Comparison of ENCODE assay signal across 10 mouse cellular contexts in genomic region chr9:37432026-37432666, GRCm38 (mm10). TPM values are rescaled to one million over a fixed set of nuclear protein-coding genes. Genes with fewer than 3 reads are reported as not detected.
DNase-seq lines count a peak whose midpoint lies in the region; ATAC-seq lines count a peak whose summit lies in the region.
"Had no signal": no experiment of that assay in that cellular context is flagged by ENCODE, and none has a peak within 500 bp of the region (broad histone marks: within the 10 kb centered on the region; RNA-seq: fewer than 3 reads in every experiment).

No protein-coding gene starts in this region.

- DNase-seq in gastrocnemius, postnatal 10 days, result peak; percentile 59
- no peak for DNase-seq in gastrocnemius, adult 18-20 months (ENCODE audit: low spot score)
- peak; percentile 52 for DNase-seq in R1 (ENCODE audit: low read depth, low spot score)
- DNase-seq in right cerebral cortex, postnatal 14 days, result peak; percentile 75

- peaks cover 30% of the 10 kb centered on the region for H3K4me1 ChIP-seq in kidney, embryonic 15.5 days
- H3K4me1 ChIP-seq in lung, embryonic 15.5 days, result peaks cover 24% of the 10 kb centered on the region

- peaks cover 97% of the 10 kb centered on the region for H3K27me3 ChIP-seq in kidney, embryonic 15.5 days
- peaks cover 86% of the 10 kb centered on the region for H3K27me3 ChIP-seq in lung, embryonic 15.5 days

- H3K4me3 ChIP-seq in kidney, embryonic 15.5 days (replicated peaks), result peak overlapping the region; percentile 32
- H3K4me3 ChIP-seq in lung, embryonic 15.5 days, result peak overlapping the region; percentile 34

- H3K27ac ChIP-seq in kidney, embryonic 15.5 days, result no peak overlapping the region
- H3K27ac ChIP-seq in lung, embryonic 15.5 days, result no peak overlapping the region

- no peaks in the 10 kb centered on the region for H3K36me3 ChIP-seq in kidney, embryonic 15.5 days
- H3K36me3 ChIP-seq in lung, embryonic 15.5 days, result no peaks in the 10 kb centered on the region
- H3K36me3 ChIP-seq: G1E had no signal

- peak; percentile 57 for ATAC-seq in granulocyte monocyte progenitor cell, adult 5-6 weeks (replicated peaks; ENCODE audit: poor library complexity, severe bottlenecking)
- peak; percentile 89 for ATAC-seq in kidney, embryonic 15.5 days (replicated peaks; ENCODE audit: low FRiP score)
- ATAC-seq in lung, embryonic 15.5 days (ENCODE audit: borderline replicate concordance, extremely low read depth, low FRiP score, low TSS enrichment), result 0 out of 2 replicates have a peak, but pooled peaks have one; percentile 58
- ATAC-seq in monocyte, adult 5-6 weeks (replicated peaks; ENCODE audit: insufficient number of reproducible peaks, low FRiP score, low TSS enrichment, poor library complexity, severe bottlenecking), result no peak

- H3K9me3 ChIP-seq in kidney, embryonic 15.5 days (replicated peaks), result no peaks in the 10 kb centered on the region
- H3K9me3 ChIP-seq in lung, embryonic 15.5 days, result no peaks in the 10 kb centered on the region
- H3K9me3 ChIP-seq: G1E had no signal

- no peak overlapping the region for H3K9ac ChIP-seq in kidney, embryonic 15.5 days
- H3K9ac ChIP-seq in lung, embryonic 15.5 days, result no peak overlapping the region

- 1% methylated on average over 16 of the region's 17 CpGs for WGBS in kidney, embryonic 15.5 days
- WGBS in lung, embryonic 15.5 days, result under 1% methylated on average over 16 of the region's 17 CpGs

- peak overlapping the region; percentile 58 for H3K4me2 ChIP-seq in kidney, embryonic 15.5 days
- peak overlapping the region; percentile 68 for H3K4me2 ChIP-seq in lung, embryonic 15.5 days

RNA-seq across cellular contexts. Expression of gene Robo3, which starts 0.9 kb away (rescaled TPM):
- under 1 TPM; 0.18 to 0.21 TPM for total RNA-seq in gastrocnemius, postnatal 10 days (2021)
- total RNA-seq in gastrocnemius, adult 18-20 months (2021), result not detected
- total RNA-seq in granulocyte monocyte progenitor cell, adult 5-6 weeks (2014; fragmentation: Nextera tagmentation), result 0.95 TPM in 1 of 2 replicates, not detected in the other
- total RNA-seq in granulocyte monocyte progenitor cell, adult 5-6 weeks (2017), result 0.13 and 2.2 TPM in 2 replicates
- polyA plus RNA-seq in kidney, embryonic 15.5 days (2015; fragmentation: Nextera tagmentation; extraction: Ambion mirVana), result 0.18 and 0.53 TPM in 2 replicates
- polyA plus RNA-seq in lung, embryonic 15.5 days (2015; fragmentation: Nextera tagmentation; extraction: Ambion mirVana), result 0.18 and 0.21 TPM in 2 replicates
- total RNA-seq in monocyte, adult 5-6 weeks (2017), result not detected in 3 replicates
- total RNA-seq: heart, adult 18-20 months had no signal

RNA-seq across cellular contexts. Expression of gene Robo4, which starts 30.4 kb away (rescaled TPM):
- 10 to 100 TPM; 21.1 to 25.4 TPM for total RNA-seq in gastrocnemius, postnatal 10 days (2021)
- 10 to 100 TPM in 1 of 2 experiments, 1 to 10 TPM in 1; 6.4 to 10.1 TPM for total RNA-seq in gastrocnemius, adult 18-20 months (2021)
- 0.30 TPM in 1 of 2 replicates, not detected in the other for total RNA-seq in granulocyte monocyte progenitor cell, adult 5-6 weeks (2014; fragmentation: Nextera tagmentation)
- 0.04 TPM in 1 of 2 replicates, not detected in the other for total RNA-seq in granulocyte monocyte progenitor cell, adult 5-6 weeks (2017)
- polyA plus RNA-seq in kidney, embryonic 15.5 days (2015; fragmentation: Nextera tagmentation; extraction: Ambion mirVana), result 15.8 and 19.6 TPM in 2 replicates
- polyA plus RNA-seq in lung, embryonic 15.5 days (2015; fragmentation: Nextera tagmentation; extraction: Ambion mirVana), result 20.6 and 23.7 TPM in 2 replicates
- total RNA-seq in monocyte, adult 5-6 weeks (2017), result not detected in 3 replicates
- polyA plus RNA-seq: G1E had no signal

RNA-seq across cellular contexts. Expression of gene Msantd2, which starts 57.0 kb away (rescaled TPM):
- total RNA-seq in gastrocnemius, postnatal 10 days (2021), result 10 to 100 TPM in 1 of 2 experiments, 1 to 10 TPM in 1; 8.9 to 12.3 TPM
- total RNA-seq in gastrocnemius, adult 18-20 months (2021), result 1 to 10 TPM; 3.2 to 5.5 TPM
- total RNA-seq in granulocyte monocyte progenitor cell, adult 5-6 weeks (2014; fragmentation: Nextera tagmentation), result 24.7 and 30.4 TPM in 2 replicates
- total RNA-seq in granulocyte monocyte progenitor cell, adult 5-6 weeks (2017), result 20.6 and 31.1 TPM in 2 replicates
- 22.1 and 23.9 TPM in 2 replicates for polyA plus RNA-seq in kidney, embryonic 15.5 days (2015; fragmentation: Nextera tagmentation; extraction: Ambion mirVana)
- polyA plus RNA-seq in lung, embryonic 15.5 days (2015; fragmentation: Nextera tagmentation; extraction: Ambion mirVana), result 26.1 and 26.9 TPM in 2 replicates
- total RNA-seq in monocyte, adult 5-6 weeks (2017), result 20.9 to 44.1 TPM (median 28.5 TPM) in 3 replicates
